Mouse (Mus musculus) urinary bladder, adult 18-20 months (tissue): ENCODE data around the gene 1810013L24Rik.
"Not testable (repeated sequence)": the region's sequence is repeated elsewhere in the genome, so short reads cannot be mapped to it uniquely, and the experiment has no call there.

Experiments
- DNase-seq, 2 experiments: peaks; one replicate each; pipeline ENCODE4 v3.0.0; 2022; ENCODE audit warnings: low spot score in 2 of 2, mixed read lengths in 2 of 2

The 1810013L24Rik gene

DNA sequence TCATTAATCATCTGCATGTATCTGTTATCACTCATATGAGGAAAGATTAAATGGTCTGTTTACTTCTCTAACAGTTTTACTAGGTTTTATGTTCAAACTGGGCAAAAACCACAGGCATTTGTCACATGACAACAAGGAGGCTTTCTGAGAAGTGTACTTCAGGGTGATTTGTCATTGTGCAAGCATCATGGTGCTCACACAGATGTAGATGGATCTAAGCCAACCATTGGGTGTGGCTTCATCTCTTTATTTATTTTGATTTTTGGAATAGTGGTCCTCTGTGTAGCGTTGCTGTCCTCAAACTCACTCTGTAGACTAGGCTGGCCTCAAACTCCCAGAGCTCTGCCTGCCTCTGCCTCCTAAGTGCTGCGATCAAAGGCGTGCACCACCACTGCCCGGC is 65.4 kb downstream of the 1810013L24Rik start:
- no peak for DNase-seq

DNA sequence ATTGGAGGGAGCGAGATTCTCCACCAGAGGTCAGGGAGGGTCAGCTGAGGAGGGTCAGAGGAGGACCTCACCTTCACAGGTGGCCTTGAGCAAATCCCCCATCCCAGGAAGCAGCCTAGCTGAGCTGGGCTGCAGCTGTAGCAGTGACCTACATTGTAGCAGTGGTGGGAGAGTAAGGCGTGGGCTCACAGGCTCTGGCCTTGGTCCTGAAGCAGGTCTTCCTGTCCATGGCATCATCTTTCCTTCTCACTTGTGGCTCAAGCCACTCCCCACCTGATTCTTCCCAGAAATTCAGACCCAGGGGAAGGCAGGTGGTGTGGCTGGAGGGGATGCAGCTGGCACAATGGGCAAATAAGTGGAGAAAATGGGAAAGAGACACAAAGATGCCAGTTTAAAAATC is 76.2 kb downstream of the 1810013L24Rik start:
- DNase-seq = not testable (repeated sequence)
